Mouse (Mus musculus): ENCODE data around the gene Mrps7. TPM values are rescaled to one million over a fixed set of nuclear protein-coding genes. Genes with fewer than 3 reads are reported as not detected.

The Mrps7 gene
- total and polyA plus RNA-seq, 3 experiments, result 106 to 199 (median 157) TPM

GRCm38 (mm10) chr11:115634109-115634508 is 30.4 kb downstream of the Mrps7 start:
- Histone ChIP-seq H3K4me1 (ENCODE audit: control insufficient read depth in 1 of 2, insufficient read depth in 2 of 2, low read length in 2 of 2) (peaks cover 6 to 20% of the 10 kb centered on the region in 2 experiments), H3K9ac (ENCODE audit: control insufficient read depth, low read depth, low read length, poor library complexity, severe bottlenecking) (no peak overlapping the region), H3K27ac (ENCODE audit: control insufficient read depth, low read depth, low read length) (no peak overlapping the region), H3K9me3 (replicated peaks; ENCODE audit: insufficient read depth, low read length) (no peaks in the 10 kb centered on the region), H3K27me3 (ENCODE audit: control insufficient read depth in 1 of 2, insufficient read depth in 2 of 2, low read length in 2 of 2) (no peaks in the 10 kb centered on the region), H3K79me2 (ENCODE audit: control insufficient read depth, insufficient read depth, low read length, poor library complexity) (no peaks in the 10 kb centered on the region), H3K4me3 (ENCODE audit: control insufficient read depth in 1 of 2, insufficient read depth in 1 of 2, low read depth in 2 of 2, low read length in 2 of 2) (no peak overlapping the region), H3K36me3 (ENCODE audit: control insufficient read depth in 1 of 2, insufficient read depth in 2 of 2, low read length in 2 of 2) (peaks cover 0 to 5% of the 10 kb centered on the region in 2 experiments; a peak in 2 of 4 replicates)
- DNase-seq (ENCODE audit: low read depth, low spot score), result no peak
- no peak for TF ChIP-seq RAD21 (IDR thresholded peaks at IDR 0.05; ENCODE audit: low read depth, low read length)
- 0 out of 2 replicates have a peak, but pooled peaks have one; percentile 12 for TF ChIP-seq ETS1 (IDR thresholded peaks at IDR 0.05; ENCODE audit: low read depth, low read length)
- TF ChIP-seq USF1 (IDR thresholded peaks at IDR 0.05; ENCODE audit: low read depth, low read length), result peak; percentile 75

DNA sequence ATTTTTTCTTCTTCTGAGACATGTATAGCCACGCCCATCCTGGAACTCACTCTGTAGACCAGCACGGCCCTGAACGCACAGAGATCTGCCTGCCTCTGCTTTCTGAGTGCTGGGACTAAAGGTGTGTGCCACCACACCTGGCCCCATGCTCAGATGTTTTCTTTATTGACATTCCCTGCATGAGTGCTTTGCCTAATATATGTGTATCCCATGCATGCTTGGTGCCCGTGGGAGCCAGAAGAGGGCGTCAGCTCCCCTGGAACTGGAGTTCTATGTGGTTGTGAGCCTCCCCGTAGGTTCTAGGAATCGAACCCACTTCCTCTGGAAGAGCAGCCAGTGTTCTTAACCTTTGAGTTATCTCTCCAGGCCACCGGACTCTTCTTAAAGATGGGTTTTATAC is 31.3 kb downstream of the Mrps7 start:
- no peak overlapping the region for H3K9ac ChIP-seq (ENCODE audit: control insufficient read depth, low read depth, low read length, poor library complexity, severe bottlenecking)
- no peaks in the 10 kb centered on the region for H3K9me3 ChIP-seq (replicated peaks; ENCODE audit: insufficient read depth, low read length)
- no peak overlapping the region for H3K4me3 ChIP-seq (ENCODE audit: control insufficient read depth in 1 of 2, insufficient read depth in 1 of 2, low read depth in 2 of 2, low read length in 2 of 2)
- no peak for DNase-seq (ENCODE audit: low read depth, low spot score)
- H3K27ac ChIP-seq (ENCODE audit: control insufficient read depth, low read depth, low read length), result no peak overlapping the region
- no peaks in the 10 kb centered on the region for H3K27me3 ChIP-seq (ENCODE audit: control insufficient read depth in 1 of 2, insufficient read depth in 2 of 2, low read length in 2 of 2)
- no peaks in the 10 kb centered on the region for H3K79me2 ChIP-seq (ENCODE audit: control insufficient read depth, insufficient read depth, low read length, poor library complexity)
- TF ChIP-seq SMC3 (IDR thresholded peaks at IDR 0.05; ENCODE audit: low read depth, low read length) (peak; percentile 29), CTCF (IDR thresholded peaks at IDR 0.05 in 2 of 3, conservative IDR thresholded peaks at IDR 0.05 in 1 of 3; ENCODE audit: control insufficient read depth in 1 of 3, insufficient read depth in 1 of 3, low read depth in 2 of 3, low read length in 3 of 3, poor library complexity in 1 of 3, severe bottlenecking in 1 of 3) (peak in 2 of 3 experiments; percentile 37 to 46; a peak in 4 of 6 replicates), POLR2A (IDR thresholded peaks at IDR 0.05; ENCODE audit: control insufficient read depth in 1 of 2, insufficient read depth in 1 of 2, low read depth in 1 of 2, low read length in 2 of 2, poor library complexity in 1 of 2) (no peak), ZMIZ1 (IDR thresholded peaks at IDR 0.05; ENCODE audit: low read depth, low read length) (no peak), KAT2A (conservative IDR thresholded peaks at IDR 0.05; ENCODE audit: low read depth, low read length) (no peak), RAD21 (IDR thresholded peaks at IDR 0.05; ENCODE audit: low read depth, low read length) (peak; percentile 4; the same call in 1 of the 2 replicates), TAL1 (IDR thresholded peaks at IDR 0.05; ENCODE audit: low read length) (no peak)
- H3K4me1 ChIP-seq (ENCODE audit: control insufficient read depth in 1 of 2, insufficient read depth in 2 of 2, low read length in 2 of 2), result peaks cover 8 to 23% of the 10 kb centered on the region in 2 experiments
- peaks cover 0 to 9% of the 10 kb centered on the region in 2 experiments; a peak in 2 of 4 replicates for H3K36me3 ChIP-seq (ENCODE audit: control insufficient read depth in 1 of 2, insufficient read depth in 2 of 2, low read length in 2 of 2)

DNA sequence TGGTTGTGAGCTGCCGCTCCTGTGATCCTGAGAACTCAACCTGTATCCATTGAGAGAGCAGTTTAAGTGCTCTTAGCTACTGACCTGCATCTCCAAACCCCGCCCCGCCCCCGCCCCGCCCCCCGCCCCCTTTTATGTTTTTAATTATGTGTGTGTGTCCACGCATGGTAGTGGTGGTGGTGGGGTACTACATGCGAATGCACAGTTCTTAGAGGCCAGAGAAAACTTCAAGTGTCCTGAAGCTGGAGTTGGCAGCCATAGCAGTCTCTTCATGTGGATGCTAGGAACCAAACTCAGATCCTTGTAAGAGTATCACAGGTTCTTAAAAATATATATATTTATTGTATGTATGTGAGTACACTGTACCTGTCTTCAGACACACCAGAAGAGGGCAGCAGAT is 31.8 kb downstream of the Mrps7 start:
- TF ChIP-seq MYB (IDR thresholded peaks at IDR 0.05; ENCODE audit: low read depth, low read length) (no peak), GATA1 (IDR thresholded peaks at IDR 0.05; ENCODE audit: low read depth, low read length) (no peak), CHD2 (IDR thresholded peaks at IDR 0.05; ENCODE audit: low read length) (no peak), MAFK (IDR thresholded peaks at IDR 0.05; ENCODE audit: borderline replicate concordance, low read depth, low read length) (no peak), MYC (IDR thresholded peaks at IDR 0.05; ENCODE audit: low read depth, low read length) (no peak), POLR2AphosphoS2 (IDR thresholded peaks at IDR 0.05; ENCODE audit: low read length) (no peak), ELF1 (IDR thresholded peaks at IDR 0.05; ENCODE audit: low read depth, low read length) (no peak), CHD1 (IDR thresholded peaks at IDR 0.05; ENCODE audit: low read depth, low read length) (no peak), TBP (IDR thresholded peaks at IDR 0.05; ENCODE audit: low read depth, low read length) (no peak), ZKSCAN1 (IDR thresholded peaks at IDR 0.05; ENCODE audit: low read depth, low read length) (no peak), EP300 (IDR thresholded peaks at IDR 0.05; ENCODE audit: low read depth in 1 of 2, low read length in 2 of 2) (no peak), NRF1 (IDR thresholded peaks at IDR 0.05; ENCODE audit: insufficient read depth, low read depth, low read length, poor library complexity, severe bottlenecking) (no peak), USF2 (IDR thresholded peaks at IDR 0.05; ENCODE audit: borderline replicate concordance in 1 of 2, insufficient read depth in 1 of 2, low read depth in 1 of 2, low read length in 2 of 2) (no peak), ZNF384 (IDR thresholded peaks at IDR 0.05; ENCODE audit: low read depth, low read length) (no peak), POLR2A (IDR thresholded peaks at IDR 0.05; ENCODE audit: control insufficient read depth in 1 of 2, insufficient read depth in 1 of 2, low read depth in 1 of 2, low read length in 2 of 2, poor library complexity in 1 of 2) (no peak), KAT2A (conservative IDR thresholded peaks at IDR 0.05; ENCODE audit: low read depth, low read length) (no peak)
- Histone ChIP-seq H3K36me3 (ENCODE audit: control insufficient read depth in 1 of 2, insufficient read depth in 2 of 2, low read length in 2 of 2) (peaks cover 0 to 14% of the 10 kb centered on the region in 2 experiments; a peak in 2 of 4 replicates), H3K4me3 (ENCODE audit: control insufficient read depth in 1 of 2, insufficient read depth in 1 of 2, low read depth in 2 of 2, low read length in 2 of 2) (no peak overlapping the region), H3K9me3 (replicated peaks; ENCODE audit: insufficient read depth, low read length) (no peaks in the 10 kb centered on the region), H3K9ac (ENCODE audit: control insufficient read depth, low read depth, low read length, poor library complexity, severe bottlenecking) (no peak overlapping the region), H3K27ac (ENCODE audit: control insufficient read depth, low read depth, low read length) (no peak overlapping the region), H3K27me3 (ENCODE audit: control insufficient read depth in 1 of 2, insufficient read depth in 2 of 2, low read length in 2 of 2) (no peaks in the 10 kb centered on the region), H3K79me2 (ENCODE audit: control insufficient read depth, insufficient read depth, low read length, poor library complexity) (no peaks in the 10 kb centered on the region), H3K4me1 (ENCODE audit: control insufficient read depth in 1 of 2, insufficient read depth in 2 of 2, low read length in 2 of 2) (peaks cover 12 to 23% of the 10 kb centered on the region in 2 experiments)
- no peak for DNase-seq (ENCODE audit: low read depth, low spot score)

All from MEL (cell line).